Mouse (Mus musculus): Measurements from ENCODE around the gene Chaf1a. TPM values are rescaled to one million over a fixed set of nuclear protein-coding genes. Genes with fewer than 3 reads are reported as not detected.

Gene Chaf1a
- polyA plus RNA-seq, 1 experiment from 2014 or later, result 4.5 TPM

DNA sequence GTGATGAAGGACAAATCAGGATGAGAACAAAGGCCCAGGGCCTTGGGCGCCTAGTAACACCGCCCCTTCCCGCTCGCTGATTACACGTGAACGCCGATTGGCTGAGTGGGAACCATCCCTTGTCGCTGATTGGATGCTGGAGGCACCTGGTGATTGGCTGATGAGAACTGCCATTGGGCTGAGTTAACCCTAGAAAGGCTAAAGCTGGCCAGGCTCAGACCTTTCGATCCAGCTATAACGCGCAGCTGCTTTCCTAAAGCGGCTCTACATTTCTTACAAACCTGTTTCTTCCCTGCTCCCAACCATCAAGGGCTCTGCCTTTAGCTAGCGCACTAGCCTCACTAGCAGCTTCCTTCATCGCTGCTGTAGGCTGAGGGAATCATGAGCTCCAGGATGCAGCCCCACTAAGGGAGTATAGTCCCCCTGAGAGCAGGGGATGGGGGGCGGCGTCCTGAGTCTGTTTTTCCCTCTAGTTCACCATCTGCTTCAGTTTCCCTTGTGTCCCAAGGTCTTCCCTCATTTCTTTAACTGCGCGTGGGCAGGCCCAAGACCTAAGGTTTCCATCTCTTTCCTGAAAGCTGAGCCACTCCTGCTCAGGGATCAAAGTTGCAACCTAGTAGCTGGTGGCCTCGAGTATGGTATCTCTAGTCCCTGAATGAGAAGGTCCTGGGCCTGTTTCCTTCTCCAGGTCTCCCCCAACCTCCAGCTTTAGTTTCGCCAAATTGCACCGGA lies 31.7 kb upstream of the Chaf1a start:
- Histone ChIP-seq H3K9me3 (ENCODE audit: control insufficient read depth, low read length) (no peaks in the 10 kb centered on the region), H3K36me3 (ENCODE audit: control insufficient read depth, insufficient read depth, low read length) (peaks cover 18% of the 10 kb centered on the region), H3K4me1 (ENCODE audit: control insufficient read depth, insufficient read depth, low read depth, low read length) (peaks cover 25% of the 10 kb centered on the region), H3K9ac (ENCODE audit: low read depth, low read length) (peak overlapping the region; percentile 94), H3K4me2 (ENCODE audit: low read length) (peak overlapping the region; percentile 100), H3K27ac (ENCODE audit: low read depth, low read length) (peak overlapping the region; percentile 98), H3K4me3 (ENCODE audit: low read length) (peak overlapping the region; percentile 94), H3K27me3 (replicated peaks; ENCODE audit: control insufficient read depth, insufficient read depth, low read length) (no peaks in the 10 kb centered on the region)
- peak; percentile 94 for ATAC-seq
- under 1% methylated on average over 21 of the region's 21 CpGs for WGBS

- peak overlapping the region; percentile 94 for H3K4me3 ChIP-seq (ENCODE audit: low read length)
- peak overlapping the region; percentile 94 for H3K9ac ChIP-seq (ENCODE audit: low read depth, low read length)
- H3K4me1 ChIP-seq (ENCODE audit: control insufficient read depth, insufficient read depth, low read depth, low read length), result peaks cover 25% of the 10 kb centered on the region
- no peaks in the 10 kb centered on the region for H3K9me3 ChIP-seq (ENCODE audit: control insufficient read depth, low read length)
- peak; percentile 89 for ATAC-seq
- H3K27me3 ChIP-seq (replicated peaks; ENCODE audit: control insufficient read depth, insufficient read depth, low read length), result no peaks in the 10 kb centered on the region
- WGBS, result 1% methylated on average over 56 of the region's 62 CpGs
- peaks cover 19% of the 10 kb centered on the region for H3K36me3 ChIP-seq (ENCODE audit: control insufficient read depth, insufficient read depth, low read length)
- peak overlapping the region; percentile 100 for H3K4me2 ChIP-seq (ENCODE audit: low read length)
- peak overlapping the region; percentile 98 for H3K27ac ChIP-seq (ENCODE audit: low read depth, low read length)
Observed at GRCm38 (mm10) chr17:56009088-56009961, 30.9 kb upstream of the Chaf1a start.

GRCm38 (mm10) chr17:56009962-56010240 lies 30.3 kb upstream of the Chaf1a start:
- ATAC-seq, result no peak
- peak overlapping the region; percentile 94 for H3K9ac ChIP-seq (ENCODE audit: low read depth, low read length)
- H3K36me3 ChIP-seq (ENCODE audit: control insufficient read depth, insufficient read depth, low read length), result peaks cover 22% of the 10 kb centered on the region
- peak overlapping the region; percentile 98 for H3K27ac ChIP-seq (ENCODE audit: low read depth, low read length)
- peaks cover 25% of the 10 kb centered on the region for H3K4me1 ChIP-seq (ENCODE audit: control insufficient read depth, insufficient read depth, low read depth, low read length)
- peak overlapping the region; percentile 100 for H3K4me2 ChIP-seq (ENCODE audit: low read length)
- WGBS, result 35% methylated on average over 2 of the region's 2 CpGs
- no peaks in the 10 kb centered on the region for H3K27me3 ChIP-seq (replicated peaks; ENCODE audit: control insufficient read depth, insufficient read depth, low read length)
- H3K9me3 ChIP-seq (ENCODE audit: control insufficient read depth, low read length), result no peaks in the 10 kb centered on the region
- peak overlapping the region; percentile 94 for H3K4me3 ChIP-seq (ENCODE audit: low read length)

DNA sequence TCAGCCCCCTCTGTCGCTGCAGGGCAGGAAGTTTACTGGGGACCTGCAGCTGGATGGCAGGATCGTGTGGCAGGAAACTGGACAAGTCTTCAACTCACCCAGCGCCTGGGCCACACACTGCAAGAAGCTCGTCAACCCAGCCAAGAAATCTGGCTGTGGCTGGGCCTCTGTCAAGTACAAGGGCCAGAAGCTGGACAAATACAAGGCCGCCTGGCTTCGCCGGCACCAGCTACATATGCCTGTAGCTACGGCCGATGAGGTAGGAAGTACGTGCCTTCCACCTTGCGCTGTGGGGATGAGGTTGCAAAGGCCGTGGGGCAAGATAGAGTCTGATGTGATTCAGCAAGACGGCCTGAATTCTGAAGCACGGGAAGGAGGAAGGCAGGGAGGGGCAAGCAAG lies 30.0 kb upstream of the Chaf1a start:
- H3K27ac ChIP-seq (ENCODE audit: low read depth, low read length), result no peak overlapping the region
- H3K4me1 ChIP-seq (ENCODE audit: control insufficient read depth, insufficient read depth, low read depth, low read length), result peaks cover 25% of the 10 kb centered on the region
- WGBS, result 67% methylated on average over 14 of the region's 14 CpGs
- H3K36me3 ChIP-seq (ENCODE audit: control insufficient read depth, insufficient read depth, low read length), result peaks cover 25% of the 10 kb centered on the region
- H3K4me2 ChIP-seq (ENCODE audit: low read length), result peak overlapping the region; percentile 100
- peak overlapping the region; percentile 94 for H3K4me3 ChIP-seq (ENCODE audit: low read length)
- H3K9me3 ChIP-seq (ENCODE audit: control insufficient read depth, low read length), result no peaks in the 10 kb centered on the region
- no peaks in the 10 kb centered on the region for H3K27me3 ChIP-seq (replicated peaks; ENCODE audit: control insufficient read depth, insufficient read depth, low read length)
- no peak for ATAC-seq
- H3K9ac ChIP-seq (ENCODE audit: low read depth, low read length), result peak overlapping the region; percentile 94

DNA sequence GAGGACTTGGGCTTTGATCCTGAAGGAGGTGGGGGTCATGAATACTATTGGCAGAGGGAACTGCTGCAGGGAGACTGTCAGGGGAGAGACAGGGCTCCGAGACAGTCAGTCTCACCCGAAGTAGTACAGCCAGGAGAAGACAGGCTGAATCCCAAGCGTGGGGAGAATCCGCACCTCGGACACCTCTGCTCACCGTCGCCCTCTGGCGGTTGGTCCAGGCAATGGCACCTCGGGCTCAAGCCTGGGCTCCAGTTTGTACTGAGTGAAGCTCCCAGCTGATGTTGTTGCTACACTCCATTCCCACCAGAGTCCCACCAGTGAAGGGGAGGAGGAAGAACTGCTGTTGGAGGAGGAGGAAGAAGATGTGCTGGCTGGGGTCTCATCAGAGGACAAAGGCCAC lies 29.6 kb upstream of the Chaf1a start:
- Histone ChIP-seq H3K27me3 (replicated peaks; ENCODE audit: control insufficient read depth, insufficient read depth, low read length) (no peaks in the 10 kb centered on the region), H3K4me3 (ENCODE audit: low read length) (peak overlapping the region; percentile 94), H3K4me2 (ENCODE audit: low read length) (peak overlapping the region; percentile 100), H3K4me1 (ENCODE audit: control insufficient read depth, insufficient read depth, low read depth, low read length) (peaks cover 25% of the 10 kb centered on the region), H3K36me3 (ENCODE audit: control insufficient read depth, insufficient read depth, low read length) (peaks cover 30% of the 10 kb centered on the region), H3K9ac (ENCODE audit: low read depth, low read length) (peak overlapping the region; percentile 94), H3K9me3 (ENCODE audit: control insufficient read depth, low read length) (no peaks in the 10 kb centered on the region), H3K27ac (ENCODE audit: low read depth, low read length) (no peak overlapping the region)
- WGBS, result 4% methylated on average over 9 of the region's 9 CpGs
- ATAC-seq, result no peak

DNA sequence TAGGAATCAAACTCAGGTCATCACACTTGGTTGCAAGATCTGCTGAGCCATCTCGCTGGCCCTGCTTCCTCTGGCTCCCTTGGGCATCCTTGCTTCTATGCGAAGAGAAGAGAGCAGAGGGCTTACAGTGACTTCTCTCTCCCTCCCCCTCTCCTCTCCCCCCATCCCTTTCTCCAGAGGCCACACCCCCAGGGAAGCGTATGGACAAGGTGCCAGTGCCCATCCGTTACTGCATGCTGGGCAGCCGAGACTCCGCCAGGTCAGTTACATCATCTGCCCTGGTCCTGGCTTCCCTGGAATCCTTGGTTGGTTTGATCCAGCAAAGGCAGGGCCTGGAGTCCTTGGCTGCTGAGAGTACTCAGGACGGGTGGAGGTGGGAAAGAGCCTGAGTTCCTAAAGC lies 28.8 kb upstream of the Chaf1a start:
- WGBS, result 79% methylated on average over 7 of the region's 7 CpGs
- H3K4me2 ChIP-seq (ENCODE audit: low read length), result no peak overlapping the region
- no peak overlapping the region for H3K4me3 ChIP-seq (ENCODE audit: low read length)
- H3K27ac ChIP-seq (ENCODE audit: low read depth, low read length), result no peak overlapping the region
- H3K27me3 ChIP-seq (replicated peaks; ENCODE audit: control insufficient read depth, insufficient read depth, low read length), result no peaks in the 10 kb centered on the region
- peak overlapping the region; percentile 31; the same call in 1 of the 2 replicates for H3K9ac ChIP-seq (ENCODE audit: low read depth, low read length)
- peaks cover 25% of the 10 kb centered on the region for H3K4me1 ChIP-seq (ENCODE audit: control insufficient read depth, insufficient read depth, low read depth, low read length)
- no peaks in the 10 kb centered on the region for H3K9me3 ChIP-seq (ENCODE audit: control insufficient read depth, low read length)
- peaks cover 37% of the 10 kb centered on the region for H3K36me3 ChIP-seq (ENCODE audit: control insufficient read depth, insufficient read depth, low read length)
- ATAC-seq, result no peak

- peaks cover 71% of the 10 kb centered on the region for H3K36me3 ChIP-seq (ENCODE audit: control insufficient read depth, insufficient read depth, low read length)
- no peak overlapping the region for H3K4me2 ChIP-seq (ENCODE audit: low read length)
- no peaks in the 10 kb centered on the region for H3K27me3 ChIP-seq (replicated peaks; ENCODE audit: control insufficient read depth, insufficient read depth, low read length)
- H3K4me3 ChIP-seq (ENCODE audit: low read length), result no peak overlapping the region
- H3K27ac ChIP-seq (ENCODE audit: low read depth, low read length), result no peak overlapping the region
- peaks cover 15% of the 10 kb centered on the region for H3K4me1 ChIP-seq (ENCODE audit: control insufficient read depth, insufficient read depth, low read depth, low read length)
- ATAC-seq, result no peak
- H3K9ac ChIP-seq (ENCODE audit: low read depth, low read length), result no peak overlapping the region
- WGBS, result 98% methylated on average over 9 of the region's 9 CpGs
- no peaks in the 10 kb centered on the region for H3K9me3 ChIP-seq (ENCODE audit: control insufficient read depth, low read length)
Observed at GRCm38 (mm10) chr17:56015293-56015692, 24.9 kb upstream of the Chaf1a start.

DNA sequence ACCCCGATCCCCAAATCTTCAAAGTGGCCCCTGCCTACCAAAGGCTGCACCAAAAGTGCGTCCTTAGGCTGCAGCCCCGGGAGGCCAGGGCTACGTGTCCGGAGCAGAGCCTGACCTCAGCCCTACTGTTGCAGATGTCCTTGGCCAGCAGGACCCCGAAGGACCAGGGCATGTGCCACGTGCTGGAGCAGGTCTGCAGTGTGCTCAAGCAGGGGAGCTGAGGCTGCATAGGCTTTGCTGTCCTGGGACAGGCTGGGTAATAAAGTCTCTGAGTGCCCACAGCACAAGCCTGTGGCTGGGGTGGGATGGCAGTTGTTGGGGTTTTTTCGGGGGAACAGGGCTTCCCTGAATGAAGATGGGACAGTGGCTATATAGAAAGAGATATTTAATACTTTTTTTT lies 23.9 kb upstream of the Chaf1a start:
- Histone ChIP-seq H3K9ac (ENCODE audit: low read depth, low read length) (no peak overlapping the region), H3K4me1 (ENCODE audit: control insufficient read depth, insufficient read depth, low read depth, low read length) (peaks cover 4% of the 10 kb centered on the region; the same call in 1 of the 2 replicates), H3K27me3 (replicated peaks; ENCODE audit: control insufficient read depth, insufficient read depth, low read length) (no peaks in the 10 kb centered on the region), H3K4me3 (ENCODE audit: low read length) (no peak overlapping the region), H3K4me2 (ENCODE audit: low read length) (no peak overlapping the region), H3K9me3 (ENCODE audit: control insufficient read depth, low read length) (no peaks in the 10 kb centered on the region), H3K27ac (ENCODE audit: low read depth, low read length) (peak overlapping the region; percentile 48), H3K36me3 (ENCODE audit: control insufficient read depth, insufficient read depth, low read length) (peaks cover 71% of the 10 kb centered on the region)
- no peak for ATAC-seq
- WGBS, result 89% methylated on average over 8 of the region's 8 CpGs
